Mouse (Mus musculus): Measurements from ENCODE around the gene Tgfa. TPM values are rescaled to one million over a fixed set of nuclear protein-coding genes. Genes with fewer than 3 reads are reported as not detected.
A peak's percentile ranks its signal among the peaks of the same experiment; 100 is the strongest.

Tgfa gene
- polyA plus RNA-seq, 2 experiments: 2.7 to 3.1 TPM

GRCm38 (mm10) chr6:86218066-86218465 is 23.0 kb downstream of the Tgfa start:
- ATAC-seq (ENCODE audit: low FRiP score, low read depth) (no peak), DNase-seq (ENCODE audit: low spot score) (no peak)
- H3K4me3 ChIP-seq (replicated peaks; ENCODE audit: low read length): no peak overlapping the region
- H3K4me2 ChIP-seq (replicated peaks; ENCODE audit: low read depth, low read length, severe bottlenecking): no peak overlapping the region
- no peak overlapping the region for H3K9ac ChIP-seq (ENCODE audit: low read depth, low read length, severe bottlenecking)
- H3K9me3 ChIP-seq (ENCODE audit: control insufficient read depth, low read length): no peaks in the 10 kb centered on the region
- WGBS: 86% methylated on average over 2 of the region's 2 CpGs
- no peaks in the 10 kb centered on the region for H3K27me3 ChIP-seq (ENCODE audit: control insufficient read depth, insufficient read depth, low read length)
- H3K27ac ChIP-seq (replicated peaks; ENCODE audit: low read depth, low read length): no peak overlapping the region
- H3K36me3 ChIP-seq (ENCODE audit: control insufficient read depth, insufficient read depth, low read length): no peaks in the 10 kb centered on the region
- H3K4me1 ChIP-seq (ENCODE audit: control insufficient read depth, insufficient read depth, low read length): no peaks in the 10 kb centered on the region
- TF ChIP-seq POLR2A (IDR thresholded peaks at IDR 0.05; ENCODE audit: borderline replicate concordance, extremely low read depth, insufficient read depth, insufficient read length): no peak

DNA sequence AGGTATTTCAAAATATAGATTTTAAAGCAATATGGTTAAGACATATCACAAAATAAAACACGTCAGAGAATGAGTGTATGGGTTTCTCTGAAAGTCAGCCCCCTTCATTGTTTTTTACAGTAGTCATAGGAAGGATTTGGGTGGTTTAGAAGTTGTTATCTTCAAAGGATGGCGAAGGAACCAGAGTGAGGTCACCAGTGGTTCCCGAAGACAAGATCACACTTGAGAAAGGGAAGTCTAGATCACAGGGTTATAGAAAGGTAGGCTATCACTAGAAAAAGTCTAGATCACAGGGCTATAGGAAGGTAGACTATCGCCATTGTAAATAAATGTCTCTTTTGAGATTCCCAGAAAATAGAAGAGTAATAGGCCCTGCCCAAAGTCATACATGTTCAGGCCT is 23.7 kb downstream of the Tgfa start:
- no peak overlapping the region for H3K9ac ChIP-seq (ENCODE audit: low read depth, low read length, severe bottlenecking)
- 84% methylated on average over 4 of the region's 4 CpGs for WGBS
- H3K4me1 ChIP-seq (ENCODE audit: control insufficient read depth, insufficient read depth, low read length): no peaks in the 10 kb centered on the region
- ATAC-seq (ENCODE audit: low FRiP score, low read depth): no peak
- no peak for TF ChIP-seq POLR2A (IDR thresholded peaks at IDR 0.05; ENCODE audit: borderline replicate concordance, extremely low read depth, insufficient read depth, insufficient read length)
- no peak for DNase-seq (ENCODE audit: low spot score)
- H3K4me2 ChIP-seq (replicated peaks; ENCODE audit: low read depth, low read length, severe bottlenecking): no peak overlapping the region
- no peaks in the 10 kb centered on the region for H3K27me3 ChIP-seq (ENCODE audit: control insufficient read depth, insufficient read depth, low read length)
- no peaks in the 10 kb centered on the region for H3K36me3 ChIP-seq (ENCODE audit: control insufficient read depth, insufficient read depth, low read length)
- no peak overlapping the region for H3K27ac ChIP-seq (replicated peaks; ENCODE audit: low read depth, low read length)
- no peaks in the 10 kb centered on the region for H3K9me3 ChIP-seq (ENCODE audit: control insufficient read depth, low read length)
- H3K4me3 ChIP-seq (replicated peaks; ENCODE audit: low read length): no peak overlapping the region

- Histone ChIP-seq H3K9me3 (ENCODE audit: control insufficient read depth, low read length) (no peaks in the 10 kb centered on the region), H3K36me3 (ENCODE audit: control insufficient read depth, insufficient read depth, low read length) (no peaks in the 10 kb centered on the region), H3K27ac (replicated peaks; ENCODE audit: low read depth, low read length) (no peak overlapping the region), H3K9ac (ENCODE audit: low read depth, low read length, severe bottlenecking) (no peak overlapping the region), H3K4me1 (ENCODE audit: control insufficient read depth, insufficient read depth, low read length) (no peaks in the 10 kb centered on the region), H3K4me2 (replicated peaks; ENCODE audit: low read depth, low read length, severe bottlenecking) (no peak overlapping the region), H3K4me3 (replicated peaks; ENCODE audit: low read length) (no peak overlapping the region), H3K27me3 (ENCODE audit: control insufficient read depth, insufficient read depth, low read length) (no peaks in the 10 kb centered on the region)
- TF ChIP-seq POLR2A (IDR thresholded peaks at IDR 0.05; ENCODE audit: borderline replicate concordance, extremely low read depth, insufficient read depth, insufficient read length): no peak
- no peak for DNase-seq (ENCODE audit: low spot score)
- ATAC-seq (ENCODE audit: low FRiP score, low read depth): no peak
- WGBS: 74% methylated on average over 5 of the region's 5 CpGs
These were observed 24.5 kb downstream of the Tgfa start for GRCm38 (mm10) chr6:86219494-86219893.

- TF ChIP-seq POLR2A (IDR thresholded peaks at IDR 0.05; ENCODE audit: borderline replicate concordance, extremely low read depth, insufficient read depth, insufficient read length): no peak
- Histone ChIP-seq H3K4me1 (ENCODE audit: control insufficient read depth, insufficient read depth, low read length) (no peaks in the 10 kb centered on the region), H3K9me3 (ENCODE audit: control insufficient read depth, low read length) (no peaks in the 10 kb centered on the region), H3K27me3 (ENCODE audit: control insufficient read depth, insufficient read depth, low read length) (no peaks in the 10 kb centered on the region), H3K36me3 (ENCODE audit: control insufficient read depth, insufficient read depth, low read length) (no peaks in the 10 kb centered on the region), H3K4me2 (replicated peaks; ENCODE audit: low read depth, low read length, severe bottlenecking) (no peak overlapping the region), H3K4me3 (replicated peaks; ENCODE audit: low read length) (no peak overlapping the region), H3K9ac (ENCODE audit: low read depth, low read length, severe bottlenecking) (no peak overlapping the region), H3K27ac (replicated peaks; ENCODE audit: low read depth, low read length) (no peak overlapping the region)
- WGBS: 87% methylated on average over 4 of the region's 4 CpGs
- ATAC-seq (ENCODE audit: low FRiP score, low read depth): no peak
- DNase-seq (ENCODE audit: low spot score): no peak
These were observed 25.1 kb downstream of the Tgfa start for GRCm38 (mm10) chr6:86220171-86220570.

- H3K9ac ChIP-seq (ENCODE audit: low read depth, low read length, severe bottlenecking): no peak overlapping the region
- 34% methylated on average over 7 of the region's 7 CpGs for WGBS
- no peak overlapping the region for H3K27ac ChIP-seq (replicated peaks; ENCODE audit: low read depth, low read length)
- ATAC-seq (ENCODE audit: low FRiP score, low read depth): no peak
- H3K4me3 ChIP-seq (replicated peaks; ENCODE audit: low read length): no peak overlapping the region
- peak; percentile 37 for DNase-seq (ENCODE audit: low spot score)
- H3K4me1 ChIP-seq (ENCODE audit: control insufficient read depth, insufficient read depth, low read length): no peaks in the 10 kb centered on the region
- H3K4me2 ChIP-seq (replicated peaks; ENCODE audit: low read depth, low read length, severe bottlenecking): no peak overlapping the region
- H3K36me3 ChIP-seq (ENCODE audit: control insufficient read depth, insufficient read depth, low read length): no peaks in the 10 kb centered on the region
- no peak for TF ChIP-seq POLR2A (IDR thresholded peaks at IDR 0.05; ENCODE audit: borderline replicate concordance, extremely low read depth, insufficient read depth, insufficient read length)
- no peaks in the 10 kb centered on the region for H3K27me3 ChIP-seq (ENCODE audit: control insufficient read depth, insufficient read depth, low read length)
- H3K9me3 ChIP-seq (ENCODE audit: control insufficient read depth, low read length): no peaks in the 10 kb centered on the region
These were observed 27.4 kb downstream of the Tgfa start for GRCm38 (mm10) chr6:86222381-86222780.

DNA sequence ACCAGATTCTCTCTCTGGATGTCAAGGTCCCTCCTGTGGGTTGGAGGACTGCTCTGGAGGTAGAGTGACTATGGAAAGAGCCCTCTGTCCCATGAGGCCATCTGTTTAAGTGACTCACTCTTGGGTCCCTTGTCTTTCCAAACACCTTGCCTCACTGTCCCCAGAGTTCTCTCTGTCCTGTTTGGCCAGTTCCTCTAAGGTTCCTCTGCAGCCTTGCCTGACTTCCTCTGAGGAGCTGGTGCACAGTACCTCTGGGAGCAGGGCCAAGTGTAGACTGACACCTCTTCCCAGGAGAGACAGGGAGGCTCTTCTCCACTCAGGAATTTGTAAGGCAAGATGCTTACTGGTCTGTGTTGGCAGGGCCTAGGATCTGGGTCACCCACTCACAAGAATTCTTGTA is 30.6 kb downstream of the Tgfa start:
- H3K4me2 ChIP-seq (replicated peaks; ENCODE audit: low read depth, low read length, severe bottlenecking): no peak overlapping the region
- H3K9me3 ChIP-seq (ENCODE audit: control insufficient read depth, low read length): no peaks in the 10 kb centered on the region
- no peak overlapping the region for H3K27ac ChIP-seq (replicated peaks; ENCODE audit: low read depth, low read length)
- H3K36me3 ChIP-seq (ENCODE audit: control insufficient read depth, insufficient read depth, low read length): no peaks in the 10 kb centered on the region
- ATAC-seq (ENCODE audit: low FRiP score, low read depth) (no peak), DNase-seq (ENCODE audit: low spot score) (no peak)
- H3K4me3 ChIP-seq (replicated peaks; ENCODE audit: low read length): no peak overlapping the region
- no peaks in the 10 kb centered on the region for H3K27me3 ChIP-seq (ENCODE audit: control insufficient read depth, insufficient read depth, low read length)
- no peaks in the 10 kb centered on the region for H3K4me1 ChIP-seq (ENCODE audit: control insufficient read depth, insufficient read depth, low read length)
- TF ChIP-seq POLR2A (IDR thresholded peaks at IDR 0.05; ENCODE audit: borderline replicate concordance, extremely low read depth, insufficient read depth, insufficient read length): no peak
- H3K9ac ChIP-seq (ENCODE audit: low read depth, low read length, severe bottlenecking): no peak overlapping the region

Data from limb, embryonic 14.5 days (tissue).